Mouse (Mus musculus): ENCODE results near the gene Esrrg. TPM values are rescaled to one million over a fixed set of nuclear protein-coding genes. Genes with fewer than 3 reads are reported as not detected.

Gene Esrrg
- total and polyA plus RNA-seq, 3 experiments: 0.01 TPM; not detected in 2

GRCm38 (mm10) chr1:188163058-188163457 lies 554.5 kb downstream of the Esrrg start:
- Histone ChIP-seq H3K27ac (ENCODE audit: control insufficient read depth, low read depth, low read length) (peak overlapping the region; percentile 45), H3K4me3 (ENCODE audit: control insufficient read depth in 1 of 2, insufficient read depth in 1 of 2, low read depth in 2 of 2, low read length in 2 of 2) (no peak overlapping the region), H3K9ac (ENCODE audit: control insufficient read depth, low read depth, low read length, poor library complexity, severe bottlenecking) (no peak overlapping the region), H3K36me3 (ENCODE audit: control insufficient read depth in 1 of 2, insufficient read depth in 2 of 2, low read length in 2 of 2) (peaks cover 0 to 30% of the 10 kb centered on the region in 2 experiments; a peak in 2 of 4 replicates), H3K27me3 (ENCODE audit: control insufficient read depth in 1 of 2, insufficient read depth in 2 of 2, low read length in 2 of 2) (no peaks in the 10 kb centered on the region), H3K9me3 (replicated peaks; ENCODE audit: insufficient read depth, low read length) (no peaks in the 10 kb centered on the region), H3K79me2 (ENCODE audit: control insufficient read depth, insufficient read depth, low read length, poor library complexity) (no peaks in the 10 kb centered on the region), H3K4me1 (ENCODE audit: control insufficient read depth in 1 of 2, insufficient read depth in 2 of 2, low read length in 2 of 2) (peaks cover 30 to 36% of the 10 kb centered on the region in 2 experiments)
- DNase-seq (ENCODE audit: low read depth, low spot score): peak; percentile 17
- TF ChIP-seq ZKSCAN1 (IDR thresholded peaks at IDR 0.05; ENCODE audit: low read depth, low read length) (no peak), POLR2AphosphoS2 (IDR thresholded peaks at IDR 0.05; ENCODE audit: low read length) (no peak), MAZ (IDR thresholded peaks at IDR 0.05; ENCODE audit: low read depth, low read length) (no peak), SIN3A (IDR thresholded peaks at IDR 0.05; ENCODE audit: low read length) (no peak), RAD21 (IDR thresholded peaks at IDR 0.05; ENCODE audit: low read depth, low read length) (no peak), GABPA (IDR thresholded peaks at IDR 0.05; ENCODE audit: low read depth, low read length) (0 out of 2 replicates have a peak, but pooled peaks have one; percentile 60), ZC3H11A (IDR thresholded peaks at IDR 0.05; ENCODE audit: low read depth, low read length) (no peak), NELFE (IDR thresholded peaks at IDR 0.05; ENCODE audit: low read depth, low read length) (no peak), CTCF (IDR thresholded peaks at IDR 0.05 in 2 of 3, conservative IDR thresholded peaks at IDR 0.05 in 1 of 3; ENCODE audit: control insufficient read depth in 1 of 3, insufficient read depth in 1 of 3, low read depth in 2 of 3, low read length in 3 of 3, poor library complexity in 1 of 3, severe bottlenecking in 1 of 3) (no peak), TCF12 (IDR thresholded peaks at IDR 0.05; ENCODE audit: low read depth, low read length) (no peak), UBTF (IDR thresholded peaks at IDR 0.05; ENCODE audit: borderline replicate concordance, insufficient read depth, low read depth, low read length) (no peak), GATA1 (IDR thresholded peaks at IDR 0.05; ENCODE audit: low read depth, low read length) (peak; percentile 30; the same call in 1 of the 2 replicates), HCFC1 (IDR thresholded peaks at IDR 0.05; ENCODE audit: low read depth, low read length) (no peak), ELF1 (IDR thresholded peaks at IDR 0.05; ENCODE audit: low read depth, low read length) (no peak), NRF1 (IDR thresholded peaks at IDR 0.05; ENCODE audit: insufficient read depth, low read depth, low read length, poor library complexity, severe bottlenecking) (no peak), ZNF384 (IDR thresholded peaks at IDR 0.05; ENCODE audit: low read depth, low read length) (no peak), MAX (IDR thresholded peaks at IDR 0.05; ENCODE audit: low read length) (no peak), CHD1 (IDR thresholded peaks at IDR 0.05; ENCODE audit: low read depth, low read length) (0 out of 2 replicates have a peak, but pooled peaks have one; percentile 45), MYB (IDR thresholded peaks at IDR 0.05; ENCODE audit: low read depth, low read length) (no peak), MXI1 (IDR thresholded peaks at IDR 0.05; ENCODE audit: low read depth, low read length) (peak; percentile 36; the same call in 1 of the 2 replicates), ZMIZ1 (IDR thresholded peaks at IDR 0.05; ENCODE audit: low read depth, low read length) (no peak), KAT2A (conservative IDR thresholded peaks at IDR 0.05; ENCODE audit: low read depth, low read length) (no peak), E2F4 (IDR thresholded peaks at IDR 0.05; ENCODE audit: borderline replicate concordance, low read depth, low read length) (no peak), TBP (IDR thresholded peaks at IDR 0.05; ENCODE audit: low read depth, low read length) (no peak), EP300 (IDR thresholded peaks at IDR 0.05; ENCODE audit: low read depth in 1 of 2, low read length in 2 of 2) (peak in 1 of 2 experiments; percentile 51; a peak in 2 of 4 replicates), JUND (IDR thresholded peaks at IDR 0.05; ENCODE audit: low read depth, low read length) (no peak), MEF2A (IDR thresholded peaks at IDR 0.05; ENCODE audit: extremely low read depth, insufficient replicate concordance, low read depth, low read length, poor library complexity, severe bottlenecking) (no peak), USF1 (IDR thresholded peaks at IDR 0.05; ENCODE audit: low read depth, low read length) (no peak), ETS1 (IDR thresholded peaks at IDR 0.05; ENCODE audit: low read depth, low read length) (0 out of 2 replicates have a peak, but pooled peaks have one; percentile 24), RCOR1 (IDR thresholded peaks at IDR 0.05; ENCODE audit: low read depth, low read length) (no peak), MYC (IDR thresholded peaks at IDR 0.05; ENCODE audit: low read depth, low read length) (no peak)
